Mouse (Mus musculus) hindbrain, embryonic 14.5 days (tissue): ENCODE data around the gene Ly86. TPM values are rescaled to one million over a fixed set of nuclear protein-coding genes. Genes with fewer than 3 reads are reported as not detected.
A peak's percentile ranks its signal among the peaks of the same experiment; 100 is the strongest.

ENCODE experiments used
- ATAC-seq: fragments of 200-750 bp; cut with Nextera tagmentation; 2 replicates; pipeline ENCODE4 v1.8.0; 2017; ENCODE audit warnings: moderate number of reproducible peaks, mild to moderate bottlenecking, moderate TSS enrichment, moderate library complexity; ENCODE audit not compliant: low FRiP score
- DNase-seq: peaks from one replicate; pipeline ENCODE4 v3.0.0-alpha.2; 2015; ENCODE audit warnings: low spot score
- H3K27ac ChIP-seq: fragments of 300-500 bp; sonication (generic); 2 replicates; pipeline ENCODE4 v1.5.1; 2014; ENCODE audit warnings: mild to moderate bottlenecking, moderate library complexity
- H3K27me3 ChIP-seq: fragments of 300-500 bp; sonication (generic); 2 replicates; pipeline ENCODE4 v1.6.1; 2014; ENCODE audit warnings: mild to moderate bottlenecking, low read length, mixed read lengths; ENCODE audit not compliant: control insufficient read depth, insufficient read depth
- H3K36me3 ChIP-seq: fragments of 300-500 bp; sonication (generic); replicated peaks from 2 replicates; pipeline ENCODE4 v1.6.1; 2014; ENCODE audit not compliant: control insufficient read depth, insufficient read depth
- H3K4me1 ChIP-seq: fragments of 300-500 bp; sonication (generic); replicated peaks from 2 replicates; pipeline ENCODE4 v1.6.1; 2014; ENCODE audit warnings: antibody characterized with exemption, low read length, mixed read lengths; ENCODE audit not compliant: control insufficient read depth, insufficient read depth
- H3K4me2 ChIP-seq: fragments of 300-500 bp; sonication (generic); replicated peaks from 2 replicates; pipeline ENCODE4 v1.6.1; 2014; ENCODE audit warnings: mild to moderate bottlenecking, moderate library complexity
- H3K4me3 ChIP-seq: fragments of 300-500 bp; sonication (generic); replicated peaks from 2 replicates; pipeline ENCODE4 v1.5.1; 2014; ENCODE audit warnings: mild to moderate bottlenecking, low read length
- H3K9ac ChIP-seq: fragments of 300-500 bp; sonication (generic); 2 replicates; pipeline ENCODE4 v1.6.1; 2014
- H3K9me3 ChIP-seq: fragments of 300-500 bp; sonication (generic); 2 replicates; pipeline ENCODE4 v1.6.1; 2016; ENCODE audit warnings: low read length; ENCODE audit not compliant: control insufficient read depth
- WGBS: fragments of 180-500 bp; shearing (Covaris S2); extraction: QIAGEN DNeasy Blood & Tissue Kit; methylation state at CpG from one replicate; pipeline ENCODE4 v1.1.7; 2014; 5-methylcytosine and 5-hydroxymethylcytosine counted together
- polyA plus RNA-seq: library from polyadenylated mRNA; unstranded; fragments of >200 nt; fragmentation: Nextera tagmentation; extraction: Ambion mirVana; gene quantifications from 2 replicates; pipeline ENCODE4 v1.2.1, GENCODE M21; 2014

The Ly86 gene
- polyA plus RNA-seq, 1 experiment from 2014 or later: 9.7 TPM

DNA sequence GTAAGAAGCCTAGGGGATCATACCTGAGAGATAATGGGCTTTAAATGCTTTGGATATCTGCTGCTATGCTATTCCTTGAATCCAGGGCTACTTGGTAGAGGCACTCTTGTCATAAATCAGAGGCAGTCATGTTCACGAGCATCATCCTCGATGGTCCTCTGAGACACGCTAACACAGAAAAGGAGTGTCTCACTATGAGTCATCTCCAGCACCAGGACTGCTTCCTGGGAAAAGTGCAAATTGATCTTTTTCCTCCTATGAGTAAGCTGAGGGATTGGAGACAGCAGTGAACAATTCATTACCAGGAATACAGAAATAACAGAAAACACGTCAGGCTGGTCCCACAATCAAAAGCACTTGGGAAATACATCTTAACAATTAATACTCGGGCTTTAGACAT lies 19.3 kb downstream of the Ly86 start:
- 83% methylated on average over 5 of the region's 5 CpGs for WGBS
- ATAC-seq: no peak
- no peak for DNase-seq
- H3K27ac ChIP-seq: no peak overlapping the region
- H3K36me3 ChIP-seq: no peaks in the 10 kb centered on the region
- no peaks in the 10 kb centered on the region for H3K4me1 ChIP-seq
- no peaks in the 10 kb centered on the region for H3K9me3 ChIP-seq
- no peak overlapping the region for H3K4me2 ChIP-seq
- H3K4me3 ChIP-seq: no peak overlapping the region
- H3K27me3 ChIP-seq: no peaks in the 10 kb centered on the region
- no peak overlapping the region for H3K9ac ChIP-seq

DNA sequence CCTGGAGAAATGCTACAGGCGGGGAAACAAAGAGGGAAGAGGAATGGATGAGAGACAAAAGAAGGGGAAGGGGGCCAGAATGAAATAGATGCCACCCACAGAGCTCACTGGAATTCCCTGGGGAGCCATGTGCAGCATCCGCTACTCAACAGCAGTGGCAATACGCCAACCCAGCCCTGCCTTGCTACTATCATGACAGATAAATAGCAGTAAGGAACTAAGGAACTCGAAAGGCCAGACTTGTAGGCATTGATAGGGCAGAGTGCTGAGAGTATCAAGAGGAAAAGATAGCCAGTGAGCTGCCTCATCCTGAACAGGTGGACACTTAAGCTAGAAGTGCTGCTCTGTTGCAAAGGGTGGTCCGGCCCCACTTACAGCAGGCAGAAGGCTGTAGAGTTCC lies 31.4 kb downstream of the Ly86 start:
- no peak overlapping the region for H3K4me3 ChIP-seq
- H3K36me3 ChIP-seq: no peaks in the 10 kb centered on the region
- H3K4me1 ChIP-seq: no peaks in the 10 kb centered on the region
- no peaks in the 10 kb centered on the region for H3K9me3 ChIP-seq
- 64% methylated on average over 5 of the region's 5 CpGs for WGBS
- no peak for ATAC-seq
- peak; percentile 27 for DNase-seq
- H3K27ac ChIP-seq: no peak overlapping the region
- no peaks in the 10 kb centered on the region for H3K27me3 ChIP-seq
- no peak overlapping the region for H3K9ac ChIP-seq
- H3K4me2 ChIP-seq: no peak overlapping the region

DNA sequence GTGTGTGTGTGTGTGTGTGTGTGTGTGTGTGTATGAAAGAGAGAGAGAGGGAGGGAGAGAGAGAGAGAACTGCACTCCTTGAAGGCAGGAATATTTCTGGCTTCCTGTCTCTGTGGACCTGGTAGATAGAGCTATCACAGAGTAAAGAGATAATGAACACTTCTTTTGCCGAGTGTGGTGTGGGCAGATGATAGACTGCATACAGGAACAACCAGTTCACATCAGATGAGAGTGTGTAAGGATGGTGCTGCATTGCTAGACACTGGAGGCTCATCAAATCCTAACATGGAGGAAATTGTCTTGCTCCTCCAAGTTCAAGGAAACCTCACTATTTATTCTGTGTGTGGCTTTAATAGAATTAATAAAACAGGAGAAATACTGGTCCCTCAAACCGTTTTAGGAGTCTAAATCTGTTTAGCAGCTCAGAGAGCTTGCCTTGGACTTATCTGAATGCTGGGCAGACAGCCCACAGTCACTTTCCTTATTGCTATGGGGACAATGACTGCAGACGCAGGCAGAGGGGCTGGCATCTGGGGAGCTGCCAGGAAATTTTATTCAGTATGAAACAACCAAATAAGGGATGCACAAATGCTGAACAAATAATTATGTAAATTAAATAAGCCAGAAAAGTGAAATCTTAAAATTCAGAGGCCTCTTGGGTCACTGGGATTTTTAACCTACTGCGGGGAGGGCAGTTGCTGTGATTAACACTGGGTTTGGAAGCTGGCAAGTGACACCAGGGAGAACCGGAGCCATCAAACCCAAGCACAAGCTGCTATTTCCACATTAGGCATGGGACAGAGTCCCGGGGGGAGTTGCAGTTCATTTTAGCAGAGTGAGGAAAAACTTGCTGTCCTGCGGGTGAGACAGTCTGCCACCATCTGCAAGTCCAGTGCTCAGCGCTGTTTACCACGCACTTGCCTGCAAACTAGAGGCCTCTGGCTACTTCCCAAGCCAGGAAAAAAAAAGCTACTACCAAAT lies 43.5 kb downstream of the Ly86 start:
- Histone ChIP-seq H3K27me3 (no peaks in the 10 kb centered on the region), H3K9me3 (0 out of 2 replicates have a peak, but pooled peaks cover 2% of the 10 kb centered on the region), H3K4me2 (peak overlapping the region; percentile 25), H3K4me1 (0 out of 2 replicates have a peak, but pooled peaks cover 5% of the 10 kb centered on the region), H3K36me3 (no peaks in the 10 kb centered on the region), H3K9ac (no peak overlapping the region), H3K27ac (peak overlapping the region; percentile 61), H3K4me3 (no peak overlapping the region)
- peak; percentile 85; the same call in 1 of the 2 replicates for ATAC-seq
- 36% methylated on average over 9 of the region's 9 CpGs for WGBS
- peak; percentile 63 for DNase-seq

DNA sequence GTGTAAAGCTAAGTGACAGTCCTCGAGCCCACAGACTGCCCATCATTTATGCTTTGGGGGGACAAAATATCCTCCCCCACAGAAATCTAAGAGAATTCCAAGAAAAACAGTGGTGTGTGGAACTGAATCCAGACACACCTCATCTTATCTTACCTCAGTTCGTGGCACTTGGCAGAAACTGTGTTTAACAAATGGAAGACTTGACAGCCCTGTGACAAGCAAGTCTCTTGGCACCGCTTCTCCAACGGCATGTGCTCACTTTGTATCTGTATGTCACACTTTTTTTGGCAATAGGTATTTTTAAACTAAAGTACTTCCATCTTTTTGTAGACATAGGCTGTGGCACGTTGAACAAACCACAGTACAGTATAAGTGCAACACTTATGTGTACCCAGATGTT lies 44.3 kb downstream of the Ly86 start:
- ATAC-seq (no peak), DNase-seq (no peak)
- Histone ChIP-seq H3K4me3 (no peak overlapping the region), H3K4me2 (no peak overlapping the region), H3K27ac (peak overlapping the region; percentile 61), H3K36me3 (no peaks in the 10 kb centered on the region), H3K9me3 (0 out of 2 replicates have a peak, but pooled peaks cover 2% of the 10 kb centered on the region), H3K27me3 (no peaks in the 10 kb centered on the region), H3K9ac (no peak overlapping the region), H3K4me1 (0 out of 2 replicates have a peak, but pooled peaks cover 5% of the 10 kb centered on the region)
- 70% methylated on average over 5 of the region's 5 CpGs for WGBS

DNA sequence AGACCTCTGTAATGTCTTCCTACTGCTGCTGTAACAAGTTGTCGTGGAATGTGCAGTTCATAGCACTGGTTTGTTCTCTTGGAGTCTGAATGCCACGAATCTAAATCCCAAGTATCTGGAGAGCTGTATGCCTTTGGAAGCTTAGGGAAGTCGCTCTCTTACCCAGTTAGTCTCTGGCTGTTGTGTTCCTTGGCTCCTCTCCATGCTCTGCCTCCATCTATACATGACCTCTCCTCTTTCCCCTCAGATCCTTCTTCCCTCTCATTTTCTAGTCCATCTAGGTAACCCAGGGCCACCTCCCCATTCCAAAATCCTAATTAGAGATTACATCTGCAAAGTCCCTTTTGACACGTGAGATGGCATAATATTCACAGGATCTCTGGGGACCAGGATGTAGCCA lies 53.8 kb downstream of the Ly86 start:
- Histone ChIP-seq H3K4me2 (no peak overlapping the region), H3K4me3 (no peak overlapping the region), H3K4me1 (no peaks in the 10 kb centered on the region), H3K27ac (no peak overlapping the region), H3K36me3 (no peaks in the 10 kb centered on the region), H3K9me3 (no peaks in the 10 kb centered on the region), H3K9ac (no peak overlapping the region), H3K27me3 (no peaks in the 10 kb centered on the region)
- no peak for DNase-seq
- no peak for ATAC-seq
- 81% methylated on average over 4 of the region's 4 CpGs for WGBS

DNA sequence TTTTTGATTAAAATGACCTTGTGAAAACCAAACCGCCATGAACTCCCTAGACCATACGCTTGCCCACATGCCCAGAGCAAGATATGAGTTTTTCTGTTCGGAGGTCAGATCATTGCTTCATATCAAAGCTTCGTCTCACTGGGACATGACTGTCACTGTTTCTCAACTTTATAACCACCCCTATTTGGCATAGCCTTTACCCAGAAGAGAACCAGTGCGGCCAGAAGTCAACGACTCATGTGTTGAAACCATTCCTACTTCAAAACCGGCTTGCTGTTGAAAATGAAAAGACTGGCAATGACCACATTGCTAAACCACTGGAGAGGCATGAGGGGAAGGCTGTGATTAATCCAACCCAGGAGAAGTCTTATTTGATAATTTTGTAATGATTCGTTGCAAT lies 54.3 kb downstream of the Ly86 start:
- Histone ChIP-seq H3K27me3 (no peaks in the 10 kb centered on the region), H3K9me3 (no peaks in the 10 kb centered on the region), H3K4me3 (no peak overlapping the region), H3K27ac (no peak overlapping the region), H3K4me2 (no peak overlapping the region), H3K36me3 (no peaks in the 10 kb centered on the region), H3K9ac (no peak overlapping the region), H3K4me1 (no peaks in the 10 kb centered on the region)
- DNase-seq: no peak
- ATAC-seq: no peak
- 92% methylated on average over 8 of the region's 8 CpGs for WGBS

DNA sequence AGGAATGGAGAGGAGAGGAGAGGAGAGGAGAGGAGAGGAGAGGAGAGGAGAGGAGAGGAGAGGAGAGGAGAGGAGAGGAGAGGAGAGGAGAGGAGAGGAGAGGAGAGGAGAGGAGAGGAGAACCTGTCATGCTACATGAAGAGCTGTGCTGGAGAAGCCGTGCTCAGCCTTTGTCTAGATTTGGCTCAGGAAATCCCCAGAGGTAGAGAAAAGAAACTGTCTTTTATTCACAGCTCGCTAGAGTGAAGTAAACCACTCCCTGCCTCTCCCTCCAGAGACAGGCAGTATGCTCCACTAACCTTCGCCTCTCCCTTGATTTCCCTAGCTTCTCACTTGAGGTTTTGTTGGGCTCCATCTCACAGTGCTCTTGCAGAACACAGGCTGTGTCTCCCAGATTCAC lies 57.4 kb downstream of the Ly86 start:
- no peaks in the 10 kb centered on the region for H3K36me3 ChIP-seq
- no peaks in the 10 kb centered on the region for H3K9me3 ChIP-seq
- H3K9ac ChIP-seq: no peak overlapping the region
- DNase-seq (no peak), ATAC-seq (no peak)
- WGBS: 27% methylated on average over 3 of the region's 3 CpGs
- no peak overlapping the region for H3K4me2 ChIP-seq
- H3K27me3 ChIP-seq: no peaks in the 10 kb centered on the region
- no peaks in the 10 kb centered on the region for H3K4me1 ChIP-seq
- no peak overlapping the region for H3K27ac ChIP-seq
- H3K4me3 ChIP-seq: no peak overlapping the region

DNA sequence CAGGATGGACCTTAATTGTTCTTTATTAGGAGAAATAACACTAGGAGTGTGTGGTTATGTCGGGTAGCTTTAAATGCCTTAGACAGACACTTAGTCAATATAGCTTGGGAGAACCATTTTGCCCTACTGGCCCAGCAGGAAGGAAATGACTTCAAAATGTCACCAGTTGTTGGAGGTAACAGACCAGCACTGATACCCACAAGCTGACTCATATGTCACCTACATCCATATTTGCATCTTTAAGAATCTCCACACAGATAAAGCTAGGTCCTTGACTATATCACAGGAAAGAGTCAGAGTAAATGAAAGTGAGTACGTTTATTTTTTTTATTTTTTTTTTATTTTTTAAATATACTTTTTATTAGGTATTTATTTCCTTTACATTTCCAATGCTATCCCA lies 58.7 kb downstream of the Ly86 start:
- Histone ChIP-seq H3K4me2 (no peak overlapping the region), H3K4me1 (no peaks in the 10 kb centered on the region), H3K36me3 (no peaks in the 10 kb centered on the region), H3K9me3 (no peaks in the 10 kb centered on the region), H3K4me3 (no peak overlapping the region), H3K27ac (no peak overlapping the region), H3K27me3 (no peaks in the 10 kb centered on the region), H3K9ac (no peak overlapping the region)
- WGBS: 94% methylated on average over 2 of the region's 2 CpGs
- ATAC-seq: no peak
- no peak for DNase-seq

DNA sequence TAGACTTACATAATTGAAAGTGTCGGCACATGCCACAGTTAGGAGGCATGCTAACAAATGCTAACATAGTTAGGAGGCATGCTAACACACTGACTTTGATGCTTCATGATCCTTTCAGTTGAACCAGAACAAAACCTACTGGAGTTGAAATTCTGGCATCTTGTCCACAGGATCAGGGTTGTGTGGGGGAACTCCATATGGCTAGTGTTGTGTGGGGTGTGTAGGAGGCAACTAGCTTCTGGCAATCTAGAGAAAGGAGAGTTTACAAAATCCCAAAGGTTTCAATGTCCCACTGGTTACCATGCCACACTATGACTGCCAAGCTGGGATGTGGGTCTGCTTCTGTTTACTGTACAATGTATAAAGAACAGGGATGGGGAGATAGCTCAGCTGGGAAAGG lies 70.7 kb downstream of the Ly86 start:
- H3K4me2 ChIP-seq: no peak overlapping the region
- no peak overlapping the region for H3K4me3 ChIP-seq
- H3K4me1 ChIP-seq: no peaks in the 10 kb centered on the region
- 94% methylated on average over 1 of the region's 1 CpGs for WGBS
- H3K9me3 ChIP-seq: no peaks in the 10 kb centered on the region
- H3K36me3 ChIP-seq: no peaks in the 10 kb centered on the region
- no peak overlapping the region for H3K27ac ChIP-seq
- no peak for ATAC-seq
- no peak overlapping the region for H3K9ac ChIP-seq
- DNase-seq: no peak
- no peaks in the 10 kb centered on the region for H3K27me3 ChIP-seq
